Mouse (Mus musculus): ENCODE results near the gene Zfp879. TPM values are rescaled to one million over a fixed set of nuclear protein-coding genes. Genes with fewer than 3 reads are reported as not detected.

The Zfp879 gene
- total RNA-seq, 2 experiments from 2014 or later = 0.64 to 0.71 TPM

Other genes starting within 250 kb of the Zfp879 start
- 10 to 100 TPM; 17.4 to 17.8 TPM for gene Adamts2, start 239.5 kb downstream of the Zfp879 start, total RNA-seq (2021)
- gene Zfp354c, start 13.8 kb downstream of the Zfp879 start, total RNA-seq (2021) = 10 to 100 TPM; 13.8 to 18.4 TPM
- not detected for gene Grm6, start 9.1 kb upstream of the Zfp879 start, total RNA-seq (2021)
- 1 to 10 TPM; 6.0 to 6.7 TPM for gene Zfp454, start 46.1 kb upstream of the Zfp879 start, total RNA-seq (2021)
- 10 to 100 TPM; 10.3 to 10.7 TPM for gene Zfp2, start 74.6 kb upstream of the Zfp879 start, total RNA-seq (2021)
- 1 to 10 TPM; 1.8 to 2.9 TPM for gene Zfp354b, start 90.1 kb upstream of the Zfp879 start, total RNA-seq (2021)
- not detected for gene 4933414I15Rik, start 102.2 kb upstream of the Zfp879 start, total RNA-seq (2021)
- gene Prop1, start 112.2 kb upstream of the Zfp879 start, total RNA-seq (2021) = not detected
- not detected for gene Olfr1378, start 125.0 kb upstream of the Zfp879 start, total RNA-seq (2021)
- gene Olfr1377, start 140.4 kb upstream of the Zfp879 start, total RNA-seq (2021) = not detected
- gene Olfr51, start 162.0 kb upstream of the Zfp879 start, total RNA-seq (2021) = not detected
- under 1 TPM; 0.45 to 0.67 TPM for gene Olfr54, start 172.7 kb upstream of the Zfp879 start, total RNA-seq (2021)
- not detected for gene Olfr1375, start 206.6 kb upstream of the Zfp879 start, total RNA-seq (2021)
- gene Zfp354a, start 217.7 kb upstream of the Zfp879 start, total RNA-seq (2021) = 1 to 10 TPM; 7.1 to 8.7 TPM

Measured in adrenal gland, postnatal 4 days (tissue).